Mouse (Mus musculus) embryo, embryonic 11.5 days (tissue): Measurements from ENCODE around the gene Ostf1.
"Not testable (repeated sequence)": the region's sequence is repeated elsewhere in the genome, so short reads cannot be mapped to it uniquely, and the experiment has no call there.

Experiments
- DNase-seq: peaks from one replicate; pipeline ENCODE4 v3.0.0-alpha.2; 2012; ENCODE audit warnings: low read depth, low spot score

Gene Ostf1

GRCm38 (mm10) chr19:18598265-18598926 lies 33.2 kb downstream of the Ostf1 start:
- DNase-seq, result no peak

GRCm38 (mm10) chr19:18597772-18598171 lies 33.9 kb downstream of the Ostf1 start:
- DNase-seq, result no peak

- DNase-seq, result no peak
Measured at GRCm38 (mm10) chr19:18596876-18597275, 34.7 kb downstream of the Ostf1 start.

DNA sequence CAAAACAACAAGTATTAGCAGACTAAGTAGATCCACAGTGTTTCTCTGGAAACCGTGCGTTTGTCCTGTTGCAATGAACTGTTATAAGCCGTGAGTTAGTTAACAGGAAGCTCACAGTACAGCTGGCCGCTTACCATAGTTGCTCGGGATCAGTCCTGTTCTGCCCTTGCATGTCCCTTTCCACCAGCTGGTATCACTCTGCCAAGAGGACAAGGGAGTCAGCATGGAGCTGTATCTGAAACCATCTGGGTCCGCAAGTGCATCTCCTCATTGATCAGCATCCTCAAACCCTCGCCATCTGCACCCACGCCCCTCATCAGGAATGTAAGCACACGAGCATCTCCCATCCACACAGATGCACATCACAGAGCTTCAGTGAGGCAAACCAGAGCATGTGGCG lies 37.9 kb downstream of the Ostf1 start:
- DNase-seq, result no peak

- DNase-seq, result no peak
Measured at GRCm38 (mm10) chr19:18592919-18593318, 38.7 kb downstream of the Ostf1 start.

DNA sequence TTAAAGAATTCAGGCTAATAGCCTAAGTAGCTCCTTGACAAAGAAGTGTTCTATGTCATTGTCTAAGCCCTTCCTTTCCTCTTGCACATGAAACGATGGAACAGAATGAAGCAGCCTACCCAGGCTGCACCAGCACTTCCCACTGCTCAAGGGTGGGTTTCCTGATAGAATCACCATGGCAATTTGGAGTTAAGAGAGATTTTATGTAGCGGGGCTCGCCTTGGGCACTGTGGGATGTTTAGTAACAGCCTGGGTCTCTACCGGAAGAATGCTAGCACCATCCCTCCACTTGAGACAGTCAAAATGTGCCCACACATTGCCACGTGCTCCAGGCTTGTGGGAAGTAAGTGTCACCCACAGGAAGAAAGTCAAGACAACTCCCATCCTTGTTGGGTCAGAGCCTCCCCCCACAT lies 40.7 kb downstream of the Ostf1 start:
- DNase-seq, result no peak

DNA sequence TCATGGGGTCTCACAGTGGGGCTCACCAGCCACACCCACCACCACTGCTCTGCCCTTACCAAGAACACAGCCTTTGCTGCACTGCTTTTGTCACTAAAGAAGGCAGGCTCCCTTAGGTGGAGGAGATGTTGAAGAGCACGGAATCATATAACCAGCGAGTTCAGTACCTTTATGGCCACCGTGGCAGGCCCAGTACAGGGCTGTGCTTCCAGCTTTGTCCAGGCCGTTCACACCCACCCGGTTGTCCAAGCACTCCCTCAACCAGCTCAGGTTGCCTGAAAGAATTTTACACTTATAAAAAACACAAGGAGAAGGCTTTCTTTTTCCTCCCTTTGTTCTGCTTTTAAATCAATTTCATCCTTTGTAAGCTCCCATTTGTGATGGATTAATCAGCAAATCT lies 41.4 kb downstream of the Ostf1 start:
- no peak for DNase-seq

GRCm38 (mm10) chr19:18589276-18589675 lies 42.3 kb downstream of the Ostf1 start:
- no peak for DNase-seq

DNA sequence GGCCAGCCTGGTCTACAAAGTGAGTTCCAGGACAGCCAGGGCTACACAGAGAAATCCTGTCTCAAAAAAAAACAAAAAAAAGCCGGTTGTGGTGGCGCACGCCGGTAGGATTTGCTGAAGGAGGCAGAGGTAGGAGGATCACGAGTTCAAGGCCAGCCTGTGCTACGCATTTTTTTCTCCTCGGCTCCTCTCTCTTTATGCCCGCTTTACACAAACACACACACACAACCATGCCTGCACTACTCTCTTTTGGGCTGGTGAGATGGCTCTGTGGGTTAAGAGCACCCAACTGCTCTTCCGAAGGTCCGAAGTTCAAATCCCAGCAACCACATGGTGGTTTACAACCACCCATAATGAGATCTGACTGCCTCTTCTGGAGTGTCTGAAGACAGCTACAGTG lies 42.8 kb downstream of the Ostf1 start:
- DNase-seq, result not testable (repeated sequence)

- DNase-seq, result no peak
Measured at GRCm38 (mm10) chr19:18588243-18588642, 43.4 kb downstream of the Ostf1 start.

DNA sequence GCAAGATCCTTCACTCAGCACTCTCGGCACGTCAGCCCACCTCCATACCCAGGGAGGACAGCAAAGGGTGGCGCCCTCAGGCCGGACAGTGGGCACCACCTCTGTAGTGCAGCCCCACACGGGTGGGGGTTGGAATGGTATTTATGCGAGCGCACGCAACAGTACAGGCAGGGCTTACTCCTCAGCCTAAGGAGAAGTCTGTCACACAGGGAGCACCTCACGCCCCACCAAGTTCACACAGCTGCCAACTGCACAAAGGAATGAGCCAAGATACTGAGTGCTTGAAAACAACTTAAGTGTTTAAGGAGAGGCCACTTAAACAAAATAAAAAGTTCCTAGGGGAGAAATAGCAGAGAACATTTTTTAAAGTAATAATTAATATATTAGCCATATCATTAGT lies 44.5 kb downstream of the Ostf1 start:
- no peak for DNase-seq

DNA sequence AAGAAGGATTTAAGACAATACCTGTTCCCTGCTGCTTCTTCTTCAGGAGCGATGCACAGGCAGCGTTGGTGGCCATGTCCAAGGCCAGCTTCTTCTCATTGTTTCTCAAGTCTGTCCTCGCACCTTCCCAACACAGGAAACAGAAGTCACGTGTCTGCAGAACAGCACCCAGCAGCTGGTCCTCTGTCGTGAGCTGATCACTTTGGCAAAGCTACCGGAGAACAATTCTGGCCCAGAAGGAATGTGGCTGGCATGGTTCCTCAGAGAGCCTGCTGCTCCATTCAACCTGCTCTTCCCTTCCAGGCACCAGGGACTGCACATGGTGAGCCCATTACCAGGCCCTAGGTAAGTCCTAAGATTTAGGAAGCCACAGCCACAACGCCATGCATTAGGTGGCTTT lies 47.0 kb downstream of the Ostf1 start:
- no peak for DNase-seq

DNA sequence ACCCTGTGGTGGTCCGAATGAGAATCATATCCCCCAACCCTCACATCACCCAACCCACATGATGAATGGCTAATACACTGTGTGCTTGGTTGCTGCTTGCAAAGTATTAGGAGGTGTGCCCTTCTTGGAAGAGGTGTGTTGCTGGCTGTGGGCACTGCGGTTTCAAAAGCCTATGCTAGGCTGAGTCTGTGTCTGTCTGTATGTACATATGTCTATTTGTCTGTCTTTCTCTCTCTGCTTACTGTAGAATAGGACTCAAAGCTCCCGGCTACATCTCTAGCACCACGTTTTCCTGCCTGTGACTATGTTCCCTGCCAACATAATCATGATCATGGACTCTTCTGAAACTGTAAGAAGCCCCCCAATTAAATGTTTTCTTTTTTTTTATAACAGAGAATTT lies 47.9 kb downstream of the Ostf1 start:
- no peak for DNase-seq

DNA sequence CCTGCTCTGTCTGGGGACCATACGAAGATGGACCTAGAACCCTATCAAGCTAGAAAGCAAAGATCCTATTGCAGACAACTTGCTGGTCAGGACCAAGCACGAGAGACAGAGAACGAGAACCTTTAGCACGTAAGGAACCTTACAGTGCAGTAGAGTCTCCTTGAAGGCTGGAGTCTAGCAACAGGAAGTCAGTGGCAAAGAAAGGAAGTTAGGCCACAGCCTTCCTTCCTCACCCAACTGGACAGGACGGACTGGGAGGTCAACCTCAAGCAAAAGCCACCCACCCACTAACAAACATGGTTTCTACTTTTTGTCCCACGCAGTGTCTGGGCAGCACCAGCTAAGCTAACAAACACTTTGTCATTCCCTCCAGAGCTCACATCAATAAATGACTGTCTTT lies 48.7 kb downstream of the Ostf1 start:
- DNase-seq, result no peak

- DNase-seq, result no peak
Measured at GRCm38 (mm10) chr19:18582226-18582625, 49.4 kb downstream of the Ostf1 start.

DNA sequence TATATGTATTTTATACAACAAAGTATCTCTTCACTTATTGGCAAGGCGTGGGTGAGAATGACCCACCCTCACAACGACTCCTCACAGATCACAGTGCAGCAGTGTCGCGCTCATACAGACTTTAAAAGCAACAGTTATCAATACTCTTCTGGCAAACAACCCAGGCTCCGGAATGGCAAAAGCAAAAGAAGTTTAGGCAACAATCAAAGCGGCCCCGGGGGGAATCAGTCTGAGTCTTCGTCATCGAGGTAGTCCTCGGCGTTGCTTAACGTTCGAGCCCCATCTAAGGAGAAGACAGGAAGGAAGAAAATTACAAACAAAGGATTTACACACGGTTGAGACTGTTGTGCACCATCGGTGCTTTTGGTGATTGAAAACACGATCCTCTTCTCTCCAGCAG lies 50.6 kb downstream of the Ostf1 start:
- no peak for DNase-seq

- no peak for DNase-seq
Measured at GRCm38 (mm10) chr19:18579012-18579358, 52.6 kb downstream of the Ostf1 start.

- no peak for DNase-seq
Measured at GRCm38 (mm10) chr19:18578216-18579011, 53.2 kb downstream of the Ostf1 start.

- no peak for DNase-seq
Measured at GRCm38 (mm10) chr19:18577348-18577747, 54.3 kb downstream of the Ostf1 start.

GRCm38 (mm10) chr19:18575891-18576290 lies 55.7 kb downstream of the Ostf1 start:
- no peak for DNase-seq

- no peak for DNase-seq
Measured at GRCm38 (mm10) chr19:18573907-18574306, 57.7 kb downstream of the Ostf1 start.

GRCm38 (mm10) chr19:18573443-18573842 lies 58.2 kb downstream of the Ostf1 start:
- DNase-seq, result no peak

GRCm38 (mm10) chr19:18569496-18569895 lies 62.1 kb downstream of the Ostf1 start:
- no peak for DNase-seq
